Mouse (Mus musculus): ENCODE data around the gene Gabrd.
A peak's percentile ranks its signal among the peaks of the same experiment; 100 is the strongest.
"Not testable (repeated sequence)": the region's sequence is repeated elsewhere in the genome, so short reads cannot be mapped to it uniquely, and the experiment has no call there.

The Gabrd gene

DNA sequence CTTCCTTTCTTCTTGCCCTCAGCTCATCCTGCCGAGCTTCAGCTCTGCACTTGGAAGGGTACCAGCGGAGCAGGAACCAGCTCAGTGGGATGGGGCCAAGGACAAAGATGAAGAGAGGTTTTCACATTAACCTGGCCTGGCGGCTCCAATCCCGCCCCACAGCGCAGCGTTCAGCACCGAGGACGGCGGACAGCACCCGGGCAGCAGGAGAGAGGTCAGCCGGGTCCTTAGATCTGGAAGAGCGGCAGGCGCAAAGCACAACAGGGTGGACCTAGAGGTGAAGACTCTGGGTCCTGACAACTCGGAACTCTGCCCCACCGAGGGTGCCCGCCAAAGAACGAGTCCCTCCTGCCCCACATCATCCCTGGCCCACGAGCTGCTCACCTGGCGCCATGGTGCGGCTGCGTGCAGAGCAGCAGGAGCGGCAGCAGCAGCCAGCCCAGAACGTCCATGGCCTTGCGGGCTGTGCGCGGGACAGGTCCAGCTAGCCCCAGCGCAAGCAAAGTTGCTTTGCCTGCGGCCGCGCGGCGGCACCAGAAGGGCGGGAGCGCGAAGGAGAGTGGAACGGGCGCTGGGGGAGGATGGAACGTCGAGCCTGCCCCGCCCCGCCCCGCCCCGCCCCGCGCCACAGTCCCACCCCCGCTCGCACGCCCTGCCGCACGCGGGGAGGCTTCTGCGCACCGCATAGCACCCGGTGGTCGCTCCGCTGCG is at the start of gene Gabrd:
TSS of gene Gabrd (minus strand) at position 602 of the 711 bp plus-strand sequence.
- DNase-seq (ENCODE audit: low read depth, low spot score): peak; percentile 17

GRCm38 (mm10) chr4:155442808-155443207 is 44.9 kb upstream of the Gabrd start:
- no peak for DNase-seq (ENCODE audit: low read depth, low spot score)

- no peak for DNase-seq (ENCODE audit: low read depth, low spot score)
Observed at GRCm38 (mm10) chr4:155433993-155434392, 36.1 kb upstream of the Gabrd start.

DNA sequence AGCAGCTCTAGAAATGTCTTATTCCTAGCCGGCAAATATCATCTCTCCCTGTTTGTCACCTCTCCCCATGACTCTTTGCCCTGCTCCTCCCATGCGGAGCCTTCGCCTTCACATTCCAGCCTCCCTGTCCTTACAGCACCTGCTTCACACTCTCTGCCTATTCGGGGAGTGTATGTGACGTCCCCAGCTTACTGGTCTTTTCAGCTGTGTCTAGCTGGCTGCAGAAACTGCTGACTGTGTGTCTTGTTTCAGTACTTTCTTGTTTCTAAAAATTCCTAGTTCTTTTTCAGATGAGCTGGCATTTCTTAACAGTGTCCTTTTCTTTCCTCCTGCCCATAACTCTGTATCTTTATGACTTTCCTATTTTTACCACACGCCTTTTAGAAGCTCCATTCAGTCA is 34.4 kb upstream of the Gabrd start:
- DNase-seq (ENCODE audit: low read depth, low spot score): no peak

GRCm38 (mm10) chr4:155429202-155429601 is 31.3 kb upstream of the Gabrd start:
- DNase-seq (ENCODE audit: low read depth, low spot score): no peak

- DNase-seq (ENCODE audit: low read depth, low spot score): no peak
Observed at GRCm38 (mm10) chr4:155428442-155428841, 30.5 kb upstream of the Gabrd start.

DNA sequence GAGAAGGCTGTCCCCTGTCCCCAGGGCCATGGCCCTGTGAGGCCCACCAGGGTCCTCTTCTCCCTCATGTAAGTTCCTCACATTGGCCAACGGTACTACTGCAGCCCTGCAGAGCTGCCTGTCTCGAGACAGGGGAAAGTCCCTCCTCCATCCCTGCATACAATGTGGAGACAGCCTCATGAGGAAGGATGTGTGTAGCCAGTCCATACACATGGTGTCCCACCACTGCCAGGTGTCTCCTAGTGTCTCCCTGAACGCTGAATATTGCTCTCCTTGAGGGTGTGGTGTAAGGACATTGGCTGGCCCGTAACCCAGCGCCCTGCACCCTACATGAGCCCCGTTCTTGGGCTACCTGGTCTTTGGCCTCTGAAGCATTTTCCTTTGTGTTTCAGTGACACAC is 28.4 kb upstream of the Gabrd start:
- no peak for DNase-seq (ENCODE audit: low read depth, low spot score)

GRCm38 (mm10) chr4:155423988-155424387 is 26.1 kb upstream of the Gabrd start:
- no peak for DNase-seq (ENCODE audit: low read depth, low spot score)

DNA sequence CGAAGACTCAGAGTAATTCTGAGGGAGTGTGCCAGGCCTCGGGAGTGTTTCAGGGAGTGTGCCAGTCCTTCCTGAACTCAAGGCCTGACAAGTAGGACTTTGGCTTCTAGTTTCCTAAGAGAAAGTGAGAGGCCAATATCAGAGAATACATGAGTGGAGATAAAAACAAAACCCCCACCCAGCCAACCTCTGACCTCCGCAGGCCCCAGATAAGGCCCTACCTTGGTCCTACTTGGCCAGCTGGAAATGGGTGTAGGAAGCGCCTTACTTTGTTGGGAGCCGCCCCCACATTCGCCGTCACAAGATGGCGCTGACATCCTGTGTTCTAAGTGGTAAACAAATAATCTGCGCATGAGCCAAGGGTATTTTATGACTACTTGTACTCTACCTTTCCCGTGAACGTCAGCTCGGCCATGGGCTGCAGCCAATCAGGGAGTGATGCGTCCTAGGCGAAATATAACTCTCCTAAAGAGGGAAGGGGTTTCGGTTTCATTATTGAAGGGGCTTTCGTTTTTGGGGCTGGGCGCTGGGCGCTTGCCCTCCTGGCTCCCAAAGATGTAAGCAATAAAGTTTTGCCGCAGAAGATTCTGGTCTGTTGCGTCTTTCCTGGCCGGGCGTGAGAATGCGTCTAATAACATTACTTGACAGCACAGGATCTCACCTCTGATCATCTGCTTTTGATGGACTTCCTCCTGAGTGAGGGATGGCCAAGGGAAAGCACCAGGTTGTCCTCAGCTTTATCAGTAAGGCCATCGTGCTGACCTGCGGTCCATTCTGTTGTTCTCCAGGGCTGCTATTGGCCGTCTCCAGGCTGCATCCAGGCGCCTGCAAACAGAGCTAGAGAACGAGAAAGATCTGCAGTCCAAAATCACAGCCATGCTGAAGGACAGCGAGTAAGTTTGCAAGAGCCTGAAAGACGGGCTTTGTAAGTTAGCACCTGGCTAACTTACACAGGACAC is 23.8 kb upstream of the Gabrd start:
- DNase-seq (ENCODE audit: low read depth, low spot score): not testable (repeated sequence)

GRCm38 (mm10) chr4:155420137-155420536 is 22.2 kb upstream of the Gabrd start:
- DNase-seq (ENCODE audit: low read depth, low spot score): no peak

GRCm38 (mm10) chr4:155414656-155415235 is 16.8 kb upstream of the Gabrd start:
- no peak for DNase-seq (ENCODE audit: low read depth, low spot score)

- DNase-seq (ENCODE audit: low read depth, low spot score): no peak
Observed at GRCm38 (mm10) chr4:155413641-155414335, 15.9 kb upstream of the Gabrd start.

DNA sequence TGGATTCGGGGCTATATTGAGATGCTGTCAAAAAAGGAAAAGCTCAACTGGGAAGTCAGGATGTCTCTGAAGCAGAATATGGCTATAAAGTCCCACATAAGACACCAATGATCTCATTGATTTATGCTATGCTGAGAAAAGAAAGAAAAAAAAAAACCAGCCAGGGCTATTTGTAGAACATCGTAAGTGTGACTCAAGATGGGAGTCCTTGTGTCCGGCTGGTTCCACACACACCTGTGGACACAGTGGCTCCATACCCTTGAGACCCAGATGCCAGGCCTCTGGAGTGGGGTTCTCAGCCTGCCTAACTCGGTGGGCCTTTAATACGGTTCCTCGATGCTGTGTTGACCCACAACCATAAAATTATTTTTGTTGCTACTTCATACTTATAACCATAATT is 14.2 kb upstream of the Gabrd start:
- no peak for DNase-seq (ENCODE audit: low read depth, low spot score)

GRCm38 (mm10) chr4:155409058-155409776 is 11.3 kb upstream of the Gabrd start, which contains the start of gene Cfap74:
Gene Cfap74 (plus strand): TSS chr4:155409190.
- peak; percentile 94 for DNase-seq (ENCODE audit: low read depth, low spot score)

DNA sequence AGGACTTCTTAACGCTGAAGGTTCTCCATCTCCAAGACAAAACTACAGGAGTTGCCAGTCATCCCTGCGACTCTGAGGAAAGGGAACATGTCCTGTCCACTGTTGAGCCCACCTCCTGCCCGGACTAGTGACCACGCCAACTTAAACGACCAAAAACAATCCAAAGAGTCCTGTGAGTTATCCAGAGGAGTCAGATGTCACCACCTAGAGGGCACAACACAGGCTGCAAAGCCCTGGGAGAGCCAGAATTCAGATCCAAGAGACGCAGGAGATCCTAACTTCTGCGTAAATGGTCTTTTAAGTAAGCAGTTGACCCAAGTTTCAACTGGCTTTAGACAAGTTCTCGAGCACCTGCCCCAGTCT is 10.8 kb upstream of the Gabrd start:
- no peak for DNase-seq (ENCODE audit: low read depth, low spot score)

GRCm38 (mm10) chr4:155402489-155402888 is 4.6 kb upstream of the Gabrd start:
- DNase-seq (ENCODE audit: low read depth, low spot score): no peak

DNA sequence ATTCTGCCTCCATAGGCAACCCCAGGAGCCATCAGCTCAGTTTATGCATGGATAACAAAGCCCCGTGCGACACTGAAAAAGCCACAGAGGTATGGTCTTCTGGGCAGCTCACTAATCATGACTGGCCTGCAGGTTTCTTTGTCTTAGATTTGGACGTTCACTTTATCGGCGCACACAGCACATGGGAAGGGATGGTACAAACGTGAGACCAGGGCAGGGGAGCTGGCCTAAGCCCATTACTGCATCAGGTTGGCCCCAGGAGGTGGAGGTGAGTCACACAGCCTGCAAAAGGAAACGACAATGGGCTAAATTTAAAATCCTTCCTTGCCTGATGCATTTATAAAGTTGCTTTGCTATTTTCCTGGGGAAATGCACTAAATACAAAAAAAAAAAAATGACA is 3.2 kb upstream of the Gabrd start:
- DNase-seq (ENCODE audit: low read depth, low spot score): no peak

GRCm38 (mm10) chr4:155398222-155398540 is 269 bp upstream of the Gabrd start:
- DNase-seq (ENCODE audit: low read depth, low spot score): peak; percentile 20

DNA sequence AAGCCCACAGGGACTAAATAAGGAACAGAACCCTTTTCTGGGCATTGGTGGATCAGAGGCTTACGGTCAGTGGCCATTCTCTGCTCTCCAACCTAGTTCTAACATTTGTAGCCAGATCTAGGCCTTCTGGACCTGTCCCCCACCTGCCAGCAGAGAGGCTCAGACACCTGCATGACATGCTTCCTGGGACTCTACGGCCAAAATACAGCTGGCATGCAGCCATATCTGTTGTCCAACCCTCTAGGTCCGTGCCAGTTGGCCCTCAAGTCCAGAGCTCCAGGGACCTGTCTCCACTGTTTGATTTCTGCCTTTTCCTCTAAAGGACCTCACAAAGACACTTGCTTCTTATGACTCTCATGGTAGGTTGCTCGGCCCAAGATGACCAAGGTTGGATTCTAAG is 1.2 kb downstream of the Gabrd start:
- no peak for DNase-seq (ENCODE audit: low read depth, low spot score)

GRCm38 (mm10) chr4:155395471-155395870 is 2.4 kb downstream of the Gabrd start:
- no peak for DNase-seq (ENCODE audit: low read depth, low spot score)

DNA sequence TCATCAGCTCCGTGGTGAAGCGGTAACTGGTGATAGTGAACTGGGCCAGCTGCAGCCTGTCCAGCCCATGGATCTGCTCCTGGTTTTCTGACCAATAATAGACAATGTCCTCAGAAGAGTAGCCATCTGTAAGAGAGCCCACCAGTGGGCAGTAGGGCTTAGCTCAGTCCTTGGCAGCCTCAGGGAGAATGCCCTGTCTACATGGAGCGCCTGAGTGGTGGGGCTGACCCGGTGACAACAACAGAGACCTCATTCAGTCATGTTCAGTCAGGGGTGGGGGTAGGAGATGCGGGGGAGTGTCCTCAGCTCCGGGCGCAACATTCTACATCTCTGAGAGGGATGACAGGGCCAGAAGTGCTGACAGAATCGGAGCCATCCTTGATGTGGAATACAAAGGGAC is 10.7 kb downstream of the Gabrd start:
- DNase-seq (ENCODE audit: low read depth, low spot score): no peak
